Mouse (Mus musculus) megakaryocyte, adult 5-6 weeks (primary cell): ENCODE data around the gene Ubap1l. TPM values are rescaled to one million over a fixed set of nuclear protein-coding genes. Genes with fewer than 3 reads are reported as not detected.
A peak's percentile ranks its signal among the peaks of the same experiment; 100 is the strongest.

Experiments
- ATAC-seq: 2 replicates; pipeline ENCODE4 v1.8.0; 2016; ENCODE audit warnings: mild to moderate bottlenecking, inconsistent platforms; ENCODE audit not compliant: poor library complexity, severe bottlenecking
- total RNA-seq, 2 experiments: library from RNA; stranded (forward) in 1 of 2; stranded (reverse) in 1 of 2; fragments of 153-499, 151-499 nt in 1 of 2; fragments of 221-1000, 200-1000 nt in 1 of 2; gene quantifications; 2 replicates each; pipeline versions ENCODE4 v1.2.3 to v1.2.4; 2015 to 2017

Gene Ubap1l
- total RNA-seq, 2 experiments from 2014 or later, result 0.58 TPM; not detected in 1

- ATAC-seq, result no peak
Measured at GRCm38 (mm10) chr9:65407861-65408260, 47.0 kb downstream of the Ubap1l start.

DNA sequence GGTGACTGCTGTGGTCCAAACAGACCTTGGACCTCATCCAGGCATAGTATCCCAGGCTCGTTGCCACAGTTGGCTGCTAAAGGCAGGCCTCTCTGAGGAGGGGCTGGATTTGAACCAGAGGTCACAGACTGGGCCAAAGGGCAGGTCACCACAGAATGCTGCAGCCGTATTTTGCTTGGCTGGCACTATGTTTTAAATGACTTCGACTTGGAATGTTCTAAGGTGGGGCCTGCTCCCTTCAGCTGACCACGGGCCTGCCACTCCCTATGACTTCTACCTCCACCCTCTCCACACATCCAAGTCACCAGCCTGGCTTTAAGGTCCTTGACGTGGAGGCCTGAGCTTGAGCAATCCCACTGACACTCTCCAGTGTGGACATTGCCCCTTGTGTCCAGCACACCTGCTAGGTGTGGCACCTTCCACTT, 48.0 kb downstream of the Ubap1l start:
- ATAC-seq, result no peak

DNA sequence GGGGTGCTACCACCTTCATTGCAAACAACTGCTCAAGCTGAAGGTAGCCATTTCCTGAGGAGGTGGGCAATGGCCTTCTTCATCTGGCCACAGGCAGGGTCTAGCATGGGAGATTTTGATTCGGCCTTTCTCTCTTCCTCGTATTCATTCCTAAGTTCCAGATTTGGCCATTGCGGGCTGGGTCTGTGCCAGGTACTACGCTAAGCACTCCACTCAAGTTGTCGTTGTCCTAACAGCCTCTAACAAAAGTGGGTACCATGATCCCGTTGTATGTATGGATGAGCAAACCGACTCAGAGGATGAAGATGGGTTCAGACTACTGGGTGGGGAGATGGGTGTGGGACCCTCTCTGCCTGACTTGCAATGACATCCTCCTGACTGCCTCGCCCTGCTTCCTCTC, 49.5 kb downstream of the Ubap1l start:
- no peak for ATAC-seq

DNA sequence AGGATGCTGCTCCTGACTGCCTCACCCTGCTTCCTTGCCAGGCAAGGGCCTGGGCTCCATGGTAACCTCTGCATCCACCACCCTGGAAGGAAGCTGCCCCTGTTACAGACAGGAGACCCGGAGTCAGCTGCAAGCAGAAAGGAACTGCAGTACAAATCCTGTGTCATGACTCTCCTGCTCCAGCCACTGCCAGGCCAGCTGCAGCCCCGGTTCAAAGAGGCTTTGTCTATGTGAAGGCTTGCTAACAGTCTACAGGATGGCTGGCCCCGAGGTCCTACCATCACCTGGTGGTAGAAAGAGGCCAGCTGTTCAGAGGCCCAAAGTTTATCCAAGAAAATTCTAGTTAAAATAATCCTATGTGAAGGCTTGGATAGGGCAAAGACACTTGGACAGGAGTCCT, 50.5 kb downstream of the Ubap1l start:
- ATAC-seq, result no peak

DNA sequence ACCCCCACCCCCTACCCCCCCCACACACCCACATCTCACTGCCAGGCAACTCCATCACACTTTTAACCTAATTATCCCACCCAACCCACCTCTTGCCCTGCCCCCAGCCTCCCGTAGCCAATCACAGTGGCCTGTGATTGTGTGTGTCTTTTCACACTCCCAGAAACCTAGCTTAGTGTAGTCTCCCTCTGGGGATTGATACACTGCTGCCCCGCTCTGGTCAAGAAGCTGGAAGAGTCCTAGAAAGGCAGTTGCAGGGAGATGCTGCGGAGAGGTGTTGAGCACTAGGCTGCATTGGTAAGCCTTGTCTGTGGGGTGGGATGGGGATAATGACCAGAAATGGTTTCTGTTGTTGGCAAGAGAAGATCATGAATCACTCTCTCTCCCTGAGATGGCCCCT, 56.9 kb downstream of the Ubap1l start:
- no peak for ATAC-seq

DNA sequence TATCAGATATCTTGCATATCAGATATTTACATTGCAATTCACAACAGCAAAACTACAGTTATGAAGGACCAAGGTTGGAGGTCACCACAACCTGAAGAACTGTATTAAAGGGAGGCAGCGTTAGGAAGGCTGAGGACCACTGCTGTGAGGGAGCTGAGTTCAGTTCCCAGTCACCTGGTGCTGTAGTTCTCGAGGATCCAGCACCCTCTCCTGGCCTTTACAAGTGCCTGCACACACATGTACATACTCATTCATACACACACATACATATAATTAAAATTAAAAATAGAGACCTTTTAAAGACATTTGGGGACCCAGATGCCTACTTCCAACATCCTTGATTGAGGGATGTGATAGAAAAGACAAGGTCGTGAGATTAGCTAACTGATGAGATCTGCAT, 58.8 kb downstream of the Ubap1l start:
- no peak for ATAC-seq

GRCm38 (mm10) chr9:65422760-65423501, 62.1 kb downstream of the Ubap1l start, which contains the start of gene Slc51b:
Slc51b (minus strand) TSS chr9:65422955.
- ATAC-seq, result no peak

DNA sequence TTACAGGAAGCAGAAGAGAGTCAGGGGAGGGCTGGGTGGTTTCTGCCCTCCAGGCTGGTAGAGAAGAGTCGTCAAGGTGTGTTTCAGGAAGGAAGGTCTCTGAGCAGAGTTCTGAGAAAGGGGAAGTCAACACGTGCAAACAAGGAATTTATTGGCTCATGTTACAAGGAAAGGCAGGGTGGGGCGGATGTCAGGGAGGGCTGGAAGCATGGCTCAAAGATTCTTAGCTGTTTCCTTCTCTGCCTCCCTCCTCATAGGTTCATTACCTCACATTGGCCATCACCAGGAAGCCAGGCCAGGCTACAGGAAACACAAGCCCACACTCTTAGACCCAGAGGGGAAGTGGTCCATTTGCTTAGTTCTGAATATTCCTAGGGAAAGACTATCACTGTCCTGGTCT, 63.6 kb downstream of the Ubap1l start:
- ATAC-seq, result 0 out of 2 replicates have a peak, but pooled peaks have one; percentile 38

DNA sequence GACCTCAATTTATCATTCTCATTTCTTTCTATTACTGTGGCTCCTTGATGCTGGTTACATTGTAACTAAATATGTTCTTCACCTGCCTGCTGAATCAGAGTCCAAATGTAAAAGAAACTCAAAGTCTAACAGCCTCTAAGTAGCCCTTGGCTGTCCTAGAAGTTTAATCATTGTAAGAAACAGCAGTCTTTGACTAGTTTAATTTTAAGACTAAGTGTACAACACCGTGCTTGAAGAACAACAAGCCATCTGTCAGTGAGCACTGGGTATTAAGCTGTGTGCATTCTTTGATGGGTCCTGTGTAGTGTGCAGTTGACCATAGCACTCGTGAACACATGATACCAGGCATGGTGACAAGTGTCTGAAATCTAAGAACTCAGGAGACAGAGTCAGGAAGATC, 66.7 kb downstream of the Ubap1l start:
- ATAC-seq, result no peak

GRCm38 (mm10) chr9:65428003-65428402, 67.2 kb downstream of the Ubap1l start:
- no peak for ATAC-seq

Other genes starting within 250 kb of the Ubap1l start
- not detected in 2 replicates for gene Igdcc3, start 219.9 kb upstream of the Ubap1l start, total RNA-seq (2015)
- not detected in 2 replicates for gene Igdcc3, start 219.9 kb upstream of the Ubap1l start, total RNA-seq (2017)
- gene Parp16, start 165.7 kb upstream of the Ubap1l start, total RNA-seq (2015), result 0.80 and 1.3 TPM in 2 replicates
- gene Parp16, start 165.7 kb upstream of the Ubap1l start, total RNA-seq (2017), result 0.95 and 0.98 TPM in 2 replicates
- not detected in 2 replicates for gene Cilp, start 95.9 kb upstream of the Ubap1l start, total RNA-seq (2015)
- gene Cilp, start 95.9 kb upstream of the Ubap1l start, total RNA-seq (2017), result not detected in 2 replicates
- gene Clpx, start 66.8 kb upstream of the Ubap1l start, total RNA-seq (2015), result 17.6 and 23.2 TPM in 2 replicates
- 38.6 and 41.1 TPM in 2 replicates for gene Clpx, start 66.8 kb upstream of the Ubap1l start, total RNA-seq (2017)
- 14.3 and 15.6 TPM in 2 replicates for gene Pdcd7, start 14.9 kb upstream of the Ubap1l start, total RNA-seq (2015)
- gene Pdcd7, start 14.9 kb upstream of the Ubap1l start, total RNA-seq (2017), result 18.0 and 19.3 TPM in 2 replicates
- gene Kbtbd13, start 30.6 kb downstream of the Ubap1l start, total RNA-seq (2015), result not detected in 2 replicates
- not detected in 2 replicates for gene Kbtbd13, start 30.6 kb downstream of the Ubap1l start, total RNA-seq (2017)
- gene Rasl12, start 37.5 kb downstream of the Ubap1l start, total RNA-seq (2015), result 0.25 TPM in 1 of 2 replicates, not detected in the other
- 0.07 and 0.41 TPM in 2 replicates for gene Rasl12, start 37.5 kb downstream of the Ubap1l start, total RNA-seq (2017)
- gene Slc51b, start 61.9 kb downstream of the Ubap1l start, total RNA-seq (2015), result not detected in 2 replicates
- not detected in 2 replicates for gene Slc51b, start 61.9 kb downstream of the Ubap1l start, total RNA-seq (2017)
- gene Mtfmt, start 74.7 kb downstream of the Ubap1l start, total RNA-seq (2015), result 12.2 and 20.5 TPM in 2 replicates
- gene Mtfmt, start 74.7 kb downstream of the Ubap1l start, total RNA-seq (2017), result 6.7 and 9.5 TPM in 2 replicates
- 80.8 and 81.1 TPM in 2 replicates for gene Spg21, start 99.9 kb downstream of the Ubap1l start, total RNA-seq (2015)
- gene Spg21, start 99.9 kb downstream of the Ubap1l start, total RNA-seq (2017), result 90.2 and 107 TPM in 2 replicates
- not detected in 2 replicates for gene Ankdd1a, start 159.2 kb downstream of the Ubap1l start, total RNA-seq (2015)
- 0.08 TPM in 1 of 2 replicates, not detected in the other for gene Ankdd1a, start 159.2 kb downstream of the Ubap1l start, total RNA-seq (2017)
- gene Plekho2, start 219.0 kb downstream of the Ubap1l start, total RNA-seq (2015), result 59.1 and 68.1 TPM in 2 replicates
- 52.5 and 60.6 TPM in 2 replicates for gene Plekho2, start 219.0 kb downstream of the Ubap1l start, total RNA-seq (2017)
- 12.1 and 12.6 TPM in 2 replicates for gene Pif1, start 226.1 kb downstream of the Ubap1l start, total RNA-seq (2015)
- 12.7 and 16.9 TPM in 2 replicates for gene Pif1, start 226.1 kb downstream of the Ubap1l start, total RNA-seq (2017)